Mouse (Mus musculus) hindbrain, embryonic 14.5 days (tissue): ENCODE results near the gene Men1. TPM values are rescaled to one million over a fixed set of nuclear protein-coding genes. Genes with fewer than 3 reads are reported as not detected.
"Not testable (repeated sequence)": the region's sequence is repeated elsewhere in the genome, so short reads cannot be mapped to it uniquely, and the experiment has no call there.

Experiments
- ATAC-seq: fragments of 200-750 bp; cut with Nextera tagmentation; 2 replicates; pipeline ENCODE4 v1.8.0; 2017; ENCODE audit warnings: moderate number of reproducible peaks, mild to moderate bottlenecking, moderate TSS enrichment, moderate library complexity; ENCODE audit not compliant: low FRiP score
- DNase-seq: peaks from one replicate; pipeline ENCODE4 v3.0.0-alpha.2; 2015; ENCODE audit warnings: low spot score
- H3K27ac ChIP-seq: fragments of 300-500 bp; sonication (generic); 2 replicates; pipeline ENCODE4 v1.5.1; 2014; ENCODE audit warnings: mild to moderate bottlenecking, moderate library complexity
- H3K27me3 ChIP-seq: fragments of 300-500 bp; sonication (generic); 2 replicates; pipeline ENCODE4 v1.6.1; 2014; ENCODE audit warnings: mild to moderate bottlenecking, low read length, mixed read lengths; ENCODE audit not compliant: control insufficient read depth, insufficient read depth
- H3K36me3 ChIP-seq: fragments of 300-500 bp; sonication (generic); replicated peaks from 2 replicates; pipeline ENCODE4 v1.6.1; 2014; ENCODE audit not compliant: control insufficient read depth, insufficient read depth
- H3K4me1 ChIP-seq: fragments of 300-500 bp; sonication (generic); replicated peaks from 2 replicates; pipeline ENCODE4 v1.6.1; 2014; ENCODE audit warnings: antibody characterized with exemption, low read length, mixed read lengths; ENCODE audit not compliant: control insufficient read depth, insufficient read depth
- H3K4me2 ChIP-seq: fragments of 300-500 bp; sonication (generic); replicated peaks from 2 replicates; pipeline ENCODE4 v1.6.1; 2014; ENCODE audit warnings: mild to moderate bottlenecking, moderate library complexity
- H3K4me3 ChIP-seq: fragments of 300-500 bp; sonication (generic); replicated peaks from 2 replicates; pipeline ENCODE4 v1.5.1; 2014; ENCODE audit warnings: mild to moderate bottlenecking, low read length
- H3K9ac ChIP-seq: fragments of 300-500 bp; sonication (generic); 2 replicates; pipeline ENCODE4 v1.6.1; 2014
- H3K9me3 ChIP-seq: fragments of 300-500 bp; sonication (generic); 2 replicates; pipeline ENCODE4 v1.6.1; 2016; ENCODE audit warnings: low read length; ENCODE audit not compliant: control insufficient read depth
- WGBS: fragments of 180-500 bp; shearing (Covaris S2); extraction: QIAGEN DNeasy Blood & Tissue Kit; methylation state at CpG from one replicate; pipeline ENCODE4 v1.1.7; 2014; 5-methylcytosine and 5-hydroxymethylcytosine counted together
- polyA plus RNA-seq: library from polyadenylated mRNA; unstranded; fragments of >200 nt; fragmentation: Nextera tagmentation; extraction: Ambion mirVana; gene quantifications from 2 replicates; pipeline ENCODE4 v1.2.1, GENCODE M21; 2014

Gene Men1
- polyA plus RNA-seq, 1 experiment from 2014 or later, result 46.7 TPM

DNA sequence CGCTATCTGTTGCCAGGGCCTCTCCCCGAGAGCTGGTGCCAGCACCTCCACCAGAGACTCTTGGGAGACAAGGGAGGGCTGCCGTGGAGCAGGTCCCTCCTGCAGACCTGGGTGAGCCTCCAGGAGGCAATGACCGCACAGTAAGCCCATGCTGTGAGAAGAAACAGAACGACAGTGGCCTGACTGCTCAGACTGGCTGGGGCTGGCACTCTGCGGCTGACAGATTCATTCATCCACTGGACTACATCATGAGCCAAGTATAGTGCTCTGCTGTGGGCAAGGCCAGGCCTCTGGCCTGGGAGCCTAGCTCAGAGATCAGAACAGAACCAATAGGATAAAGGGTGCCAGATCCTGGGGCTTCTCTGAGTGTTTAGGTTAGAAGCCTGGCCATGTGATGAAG, 30.9 kb upstream of the Men1 start:
- Histone ChIP-seq H3K4me1 (0 out of 2 replicates have a peak, but pooled peaks cover 5% of the 10 kb centered on the region), H3K4me3 (no peak overlapping the region), H3K9me3 (no peaks in the 10 kb centered on the region), H3K36me3 (peaks cover 15% of the 10 kb centered on the region), H3K27me3 (no peaks in the 10 kb centered on the region), H3K27ac (no peak overlapping the region), H3K4me2 (no peak overlapping the region), H3K9ac (no peak overlapping the region)
- WGBS, result 83% methylated on average over 6 of the region's 6 CpGs
- DNase-seq (no peak), ATAC-seq (no peak)

DNA sequence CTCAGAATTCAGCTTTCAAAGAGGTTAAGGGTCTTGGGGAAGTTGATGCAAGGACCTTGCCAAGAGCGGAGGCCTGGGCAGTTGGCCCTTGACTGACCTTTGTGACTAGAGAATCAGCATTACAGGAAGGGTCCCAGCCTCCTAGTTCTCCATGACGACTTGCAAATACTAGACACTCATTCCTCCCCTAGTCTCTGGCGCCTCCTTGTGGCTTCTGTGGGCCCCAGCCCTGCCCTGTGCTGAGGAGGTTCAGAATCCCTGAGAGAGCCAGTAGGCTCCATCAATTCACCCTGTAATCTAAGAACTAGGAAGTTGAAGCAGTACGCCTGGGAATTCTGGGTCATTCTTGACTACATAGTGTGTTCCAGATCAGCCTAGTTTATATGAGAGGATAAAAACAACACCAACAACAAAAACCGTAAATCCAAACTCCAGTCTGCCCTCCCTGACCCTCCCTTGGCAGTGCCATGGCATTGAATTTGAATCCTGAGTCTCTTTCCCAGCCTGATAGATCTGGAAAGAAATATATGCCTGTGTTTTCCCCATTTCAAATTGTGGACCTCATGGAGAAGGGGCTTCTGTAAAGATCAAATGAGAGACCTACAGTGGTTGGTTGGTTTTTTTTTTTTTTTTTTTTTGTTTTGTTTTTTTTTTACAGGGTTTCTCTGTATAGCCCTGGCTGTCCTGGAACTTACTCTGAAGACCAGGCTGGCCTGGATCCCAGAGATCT, 29.8 kb upstream of the Men1 start:
- H3K27me3 ChIP-seq, result no peaks in the 10 kb centered on the region
- ATAC-seq (no peak), DNase-seq (peak; percentile 76)
- no peak overlapping the region for H3K9ac ChIP-seq
- H3K4me3 ChIP-seq, result no peak overlapping the region
- WGBS, result 31% methylated on average over 5 of the region's 5 CpGs
- H3K36me3 ChIP-seq, result peaks cover 3% of the 10 kb centered on the region
- no peak overlapping the region for H3K4me2 ChIP-seq
- no peak overlapping the region for H3K27ac ChIP-seq
- H3K4me1 ChIP-seq, result 0 out of 2 replicates have a peak, but pooled peaks cover 5% of the 10 kb centered on the region
- H3K9me3 ChIP-seq, result no peaks in the 10 kb centered on the region

DNA sequence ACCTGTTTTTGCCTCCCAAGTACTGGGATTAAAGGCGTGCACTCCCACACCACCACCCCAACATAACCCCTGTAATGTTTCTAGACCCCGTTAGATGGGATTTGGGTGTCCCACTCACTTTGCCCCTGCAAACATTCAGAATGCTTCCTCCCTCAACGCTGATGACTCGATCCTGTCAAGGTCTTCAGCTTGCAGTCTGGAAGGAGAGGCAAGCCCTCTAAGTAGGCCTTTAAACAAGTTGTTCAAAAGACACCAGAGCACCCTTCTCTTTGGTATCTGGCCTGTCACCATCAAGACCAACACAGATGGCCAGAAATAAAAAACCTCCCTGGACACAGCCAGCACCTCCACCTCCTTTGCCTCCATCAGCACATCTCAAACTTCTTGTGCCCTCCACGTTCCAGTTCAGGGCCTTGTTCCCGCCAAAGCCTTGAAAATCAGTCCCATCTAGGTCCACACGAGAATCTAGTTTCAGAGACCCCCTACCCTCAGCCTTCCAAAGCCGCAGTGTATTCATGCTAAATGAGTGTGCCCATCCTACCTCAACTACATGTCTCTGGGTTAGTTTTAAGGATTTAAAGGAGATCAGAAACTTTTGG, 29.2 kb upstream of the Men1 start:
- H3K4me2 ChIP-seq, result peak overlapping the region; percentile 63
- no peak overlapping the region for H3K27ac ChIP-seq
- H3K27me3 ChIP-seq, result no peaks in the 10 kb centered on the region
- ATAC-seq (no peak), DNase-seq (no peak)
- no peaks in the 10 kb centered on the region for H3K36me3 ChIP-seq
- no peaks in the 10 kb centered on the region for H3K9me3 ChIP-seq
- peak overlapping the region; percentile 37; the same call in 1 of the 2 replicates for H3K9ac ChIP-seq
- 63% methylated on average over 8 of the region's 8 CpGs for WGBS
- H3K4me1 ChIP-seq, result 0 out of 2 replicates have a peak, but pooled peaks cover 5% of the 10 kb centered on the region
- peak overlapping the region; percentile 49 for H3K4me3 ChIP-seq

DNA sequence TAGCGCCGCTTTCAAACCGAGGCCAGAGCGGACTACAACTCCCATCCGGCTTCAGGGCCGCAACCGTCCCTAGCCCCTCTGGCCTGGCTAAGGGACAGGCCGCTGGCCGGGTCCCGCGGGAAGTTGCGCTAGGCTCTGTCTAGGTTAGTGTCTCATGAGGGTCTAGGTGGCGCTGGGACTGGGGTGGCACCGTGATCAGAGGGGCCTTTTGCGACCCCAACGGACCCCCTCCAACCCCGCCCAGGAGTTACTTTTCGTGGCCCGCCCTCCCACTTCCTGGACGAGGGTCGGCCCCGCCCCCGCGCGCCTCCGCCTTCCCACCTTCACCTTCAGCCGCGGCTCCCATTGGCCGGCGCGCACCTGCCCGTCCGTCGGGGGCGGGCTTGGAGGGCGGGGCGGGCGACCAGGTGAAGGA, 28.6 kb upstream of the Men1 start, which contains the start of gene Cdc42bpg:
Gene Cdc42bpg, plus strand, starts transcription at position 320 of the 415 bp plus-strand sequence.
- H3K27ac ChIP-seq, result no peak within 1 kb of the TSS
- H3K9ac ChIP-seq, result peak within 1 kb of the TSS; percentile 37
- no peaks in the 10 kb centered on the region for H3K9me3 ChIP-seq
- H3K4me2 ChIP-seq, result peak within 1 kb of the TSS; percentile 63
- under 1% methylated on average over 35 of the region's 38 CpGs for WGBS
- DNase-seq (peak; percentile 53), ATAC-seq (peak; percentile 76)
- H3K36me3 ChIP-seq, result no peaks in the 10 kb centered on the region
- H3K4me3 ChIP-seq, result peak within 1 kb of the TSS; percentile 49
- no peaks in the 10 kb centered on the region for H3K27me3 ChIP-seq
- 0 out of 2 replicates have a peak, but pooled peaks cover 5% of the 10 kb centered on the region for H3K4me1 ChIP-seq

DNA sequence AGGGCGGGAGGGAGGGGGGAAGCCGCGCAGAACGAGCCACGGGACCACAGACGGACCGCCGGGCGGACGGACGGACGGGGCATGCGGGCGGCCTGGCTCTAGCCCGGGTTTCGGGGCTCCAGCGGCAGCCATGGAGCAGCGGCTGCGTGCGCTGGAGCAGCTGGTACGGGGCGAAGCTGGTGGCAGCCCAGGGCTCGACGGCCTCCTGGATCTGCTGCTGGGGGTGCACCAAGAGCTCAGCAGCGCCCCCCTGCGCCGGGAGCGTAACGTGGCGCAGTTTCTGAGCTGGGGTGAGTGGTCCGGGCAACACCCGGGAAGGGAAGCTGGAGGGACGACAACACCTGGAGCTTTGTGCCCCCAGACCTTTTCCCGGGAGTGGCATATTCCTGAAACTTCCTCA, 28.2 kb upstream of the Men1 start:
- Histone ChIP-seq H3K27ac (no peak overlapping the region), H3K9ac (peak overlapping the region; percentile 37), H3K9me3 (no peaks in the 10 kb centered on the region), H3K4me2 (peak overlapping the region; percentile 63), H3K27me3 (no peaks in the 10 kb centered on the region), H3K4me3 (peak overlapping the region; percentile 49), H3K36me3 (no peaks in the 10 kb centered on the region), H3K4me1 (0 out of 2 replicates have a peak, but pooled peaks cover 5% of the 10 kb centered on the region)
- DNase-seq (peak; percentile 65), ATAC-seq (peak; percentile 42)
- under 1% methylated on average over 29 of the region's 34 CpGs for WGBS

DNA sequence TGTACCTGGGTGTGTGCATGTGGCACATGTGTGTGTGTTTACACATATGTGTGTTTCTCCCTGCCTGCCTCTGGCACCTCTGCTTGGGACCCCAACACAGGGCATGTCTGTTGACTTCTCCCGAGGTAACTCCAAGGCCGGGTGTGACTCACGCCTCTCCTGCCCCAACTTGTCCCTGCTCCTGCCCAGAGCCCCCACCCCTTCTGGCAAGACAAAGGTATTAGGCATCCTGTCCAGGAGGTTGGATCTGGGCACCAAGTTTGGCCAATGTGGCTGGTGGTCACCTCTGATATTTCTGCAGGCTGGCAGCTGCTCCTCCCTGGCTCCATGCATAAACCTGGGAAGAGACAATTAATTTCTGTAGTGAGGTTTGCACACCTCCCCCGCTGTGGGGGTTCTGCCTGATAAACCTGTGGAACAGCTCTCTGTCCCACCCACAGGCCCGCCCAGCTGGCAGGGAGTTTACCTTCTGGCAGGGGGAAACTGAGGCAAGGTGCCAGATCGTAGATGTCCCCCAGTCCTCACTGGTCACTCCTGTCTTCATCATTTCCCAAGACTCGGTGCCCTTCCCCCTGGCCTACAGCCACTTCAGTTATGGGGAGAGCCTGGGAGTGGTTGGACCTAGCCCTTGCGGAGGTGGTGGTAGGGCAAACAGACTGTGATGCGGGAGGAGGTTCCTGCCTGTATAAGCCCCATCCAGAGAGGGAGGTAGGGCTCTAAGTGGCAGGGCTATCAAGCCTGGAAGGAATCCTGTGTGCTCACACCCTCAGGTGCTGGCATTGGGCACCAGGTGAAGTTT, 26.8 kb upstream of the Men1 start:
- 93% methylated on average over 9 of the region's 9 CpGs for whole genome bisulfite sequencing
- H3K36me3 ChIP-seq, result no peaks in the 10 kb centered on the region
- H3K4me1 ChIP-seq, result 0 out of 2 replicates have a peak, but pooled peaks cover 5% of the 10 kb centered on the region
- H3K9me3 ChIP-seq, result no peaks in the 10 kb centered on the region
- no peak overlapping the region for H3K27ac ChIP-seq
- ATAC-seq (no peak), DNase-seq (no peak)
- H3K4me2 ChIP-seq, result no peak overlapping the region
- H3K9ac ChIP-seq, result no peak overlapping the region
- H3K4me3 ChIP-seq, result no peak overlapping the region
- H3K27me3 ChIP-seq, result no peaks in the 10 kb centered on the region

DNA sequence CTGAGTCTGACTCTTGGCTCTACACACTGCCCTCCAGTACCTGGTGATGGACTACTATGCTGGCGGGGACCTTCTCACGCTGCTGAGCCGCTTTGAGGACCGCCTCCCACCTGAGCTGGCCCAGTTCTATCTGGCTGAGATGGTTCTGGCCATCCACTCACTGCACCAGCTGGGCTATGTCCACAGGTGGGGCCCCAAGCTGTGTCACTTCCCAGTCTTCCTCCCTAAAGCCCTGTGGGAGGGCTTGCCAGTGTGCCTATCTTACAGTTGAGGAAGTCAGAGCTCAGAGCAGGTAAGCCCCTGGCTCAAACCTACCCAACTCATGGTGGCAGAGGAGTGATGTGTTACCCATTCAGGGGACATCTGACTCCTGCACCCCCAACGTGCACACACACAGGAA, 24.6 kb upstream of the Men1 start:
- Histone ChIP-seq H3K9ac (no peak overlapping the region), H3K36me3 (no peaks in the 10 kb centered on the region; the same call in 1 of the 2 replicates), H3K27ac (no peak overlapping the region), H3K4me1 (0 out of 2 replicates have a peak, but pooled peaks cover 5% of the 10 kb centered on the region), H3K4me3 (no peak overlapping the region), H3K4me2 (no peak overlapping the region), H3K9me3 (no peaks in the 10 kb centered on the region), H3K27me3 (no peaks in the 10 kb centered on the region)
- DNase-seq (no peak), ATAC-seq (no peak)
- 87% methylated on average over 5 of the region's 5 CpGs for WGBS

DNA sequence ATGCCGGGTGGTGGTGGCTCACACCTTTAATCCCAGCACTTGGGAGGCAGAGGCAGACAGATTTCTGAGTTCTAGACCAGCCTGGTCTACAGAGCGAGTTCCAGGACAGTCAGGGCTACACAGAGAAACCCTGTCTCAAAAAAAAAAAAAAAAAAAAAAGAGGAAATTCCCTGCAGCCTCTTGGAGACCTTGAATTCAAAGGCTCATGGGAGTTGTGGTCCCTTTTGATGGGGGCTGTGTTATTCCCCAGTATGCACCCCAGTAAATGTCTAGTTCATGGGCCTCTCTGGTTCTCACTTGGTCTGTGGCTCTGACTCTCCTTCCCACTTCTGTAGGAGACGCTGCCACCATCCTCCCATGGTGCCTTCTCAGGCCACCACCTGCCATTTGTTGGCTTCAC, 23.0 kb upstream of the Men1 start:
- not testable (repeated sequence) for H3K9ac ChIP-seq, H3K27ac ChIP-seq, H3K4me1 ChIP-seq, H3K27me3 ChIP-seq, H3K4me3 ChIP-seq, H3K36me3 ChIP-seq, H3K9me3 ChIP-seq, ATAC-seq, DNase-seq, H3K4me2 ChIP-seq
- 89% methylated on average over 3 of the region's 3 CpGs for WGBS

DNA sequence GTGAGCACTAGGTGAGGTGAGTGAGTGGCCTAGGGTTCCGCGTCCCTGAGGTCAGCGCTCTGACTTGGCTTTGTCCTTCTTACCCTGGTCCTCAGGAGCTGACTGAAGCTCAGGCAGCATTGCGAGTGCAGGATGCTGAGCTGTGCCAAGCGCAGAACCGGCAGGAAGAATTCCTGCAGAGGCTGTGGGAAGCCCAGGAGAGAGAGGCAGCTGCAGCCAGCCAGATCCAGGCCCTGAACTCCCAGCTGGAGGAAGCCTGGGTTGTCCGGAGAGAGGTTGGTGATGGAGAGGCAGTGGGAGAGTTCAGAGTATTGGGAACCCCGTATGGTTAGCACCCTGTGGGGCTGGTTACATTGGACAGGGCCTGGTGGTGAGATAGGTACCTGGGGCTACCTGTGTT, 21.0 kb upstream of the Men1 start:
- no peaks in the 10 kb centered on the region for H3K27me3 ChIP-seq
- no peak overlapping the region for H3K9ac ChIP-seq
- H3K4me1 ChIP-seq, result no peaks in the 10 kb centered on the region
- ATAC-seq, result no peak
- no peaks in the 10 kb centered on the region for H3K9me3 ChIP-seq
- no peak overlapping the region for H3K4me3 ChIP-seq
- WGBS, result 87% methylated on average over 8 of the region's 8 CpGs
- peaks cover 12% of the 10 kb centered on the region for H3K36me3 ChIP-seq
- H3K27ac ChIP-seq, result no peak overlapping the region
- no peak overlapping the region for H3K4me2 ChIP-seq
- no peak for DNase-seq
